Mouse (Mus musculus) spleen, adult 12 weeks (tissue): Measurements from ENCODE around the gene Kdm5a.

Experiments used
- DNase-seq: peaks from one replicate; pipeline ENCODE4 v3.0.0; 2022; ENCODE audit warnings: low spot score

Kdm5a gene

DNA sequence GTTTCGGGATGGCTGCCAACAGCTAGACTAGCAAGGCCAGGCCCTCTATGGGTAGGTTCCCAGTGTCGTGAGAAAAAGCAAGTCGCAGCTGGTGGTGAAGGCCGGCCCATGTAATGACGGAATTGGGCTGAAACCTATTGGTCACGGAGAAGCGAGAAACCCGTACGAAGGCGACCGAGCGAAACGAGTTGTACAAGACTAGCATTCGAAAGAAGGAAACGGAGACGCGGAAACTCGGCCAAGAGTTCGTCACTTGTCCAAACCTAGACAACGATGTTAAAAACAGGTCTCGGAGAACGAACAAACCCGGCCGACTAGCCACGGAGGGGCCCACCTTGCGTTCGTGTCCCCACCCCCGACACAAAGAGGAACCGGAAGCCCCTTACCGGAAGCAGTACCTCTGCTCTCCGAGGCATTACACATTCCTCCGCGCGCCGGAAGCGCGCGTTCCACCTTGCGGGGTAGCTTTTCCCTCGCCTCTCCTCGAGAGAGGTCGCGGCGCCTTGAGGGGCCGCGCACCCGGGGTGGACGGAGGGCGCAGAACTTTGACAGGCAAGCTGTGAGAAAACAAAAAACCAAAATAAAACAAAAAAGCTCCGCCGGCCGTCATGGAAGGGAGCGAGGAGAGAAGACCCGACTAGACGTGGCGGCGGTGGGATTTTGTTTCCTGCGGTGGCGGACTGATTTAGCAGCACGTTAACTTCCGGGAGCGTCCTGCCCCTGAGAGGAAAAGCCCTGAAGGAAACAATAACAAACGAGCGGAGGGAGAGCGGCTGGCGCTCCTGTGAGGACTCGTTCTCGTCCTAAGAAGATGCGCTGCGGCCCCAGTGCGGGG is at the start of gene Kdm5a, which contains the start of gene Ccdc77:
Gene Kdm5a, plus strand, starts transcription at position 437 of the 835 bp plus-strand sequence.
Gene Ccdc77, minus strand, starts transcription at position 687 of the 835 bp plus-strand sequence.
- peak; percentile 84 for DNase-seq

GRCm38 (mm10) chr6:120318303-120318940 is 45.5 kb upstream of the Kdm5a start:
- no peak for DNase-seq

DNA sequence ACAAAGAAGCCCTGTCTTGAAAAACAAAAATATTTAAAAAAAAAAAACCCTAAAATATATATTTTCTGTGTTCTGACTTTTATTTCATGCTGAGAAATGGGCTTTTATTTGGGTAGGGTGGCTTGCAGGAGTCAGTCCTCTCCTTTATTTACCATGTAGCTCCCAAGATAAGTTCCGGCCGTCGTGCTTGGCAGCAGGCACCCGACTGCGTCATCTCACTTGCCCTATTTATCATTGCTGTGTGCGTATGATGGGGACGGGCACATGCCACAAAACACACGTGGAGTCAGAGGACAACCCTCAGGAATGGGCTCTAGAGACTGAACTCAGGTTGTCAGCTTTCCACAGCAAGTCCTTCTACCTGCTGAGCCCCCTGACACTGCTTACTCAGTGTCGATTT is 44.8 kb upstream of the Kdm5a start:
- DNase-seq = no peak

DNA sequence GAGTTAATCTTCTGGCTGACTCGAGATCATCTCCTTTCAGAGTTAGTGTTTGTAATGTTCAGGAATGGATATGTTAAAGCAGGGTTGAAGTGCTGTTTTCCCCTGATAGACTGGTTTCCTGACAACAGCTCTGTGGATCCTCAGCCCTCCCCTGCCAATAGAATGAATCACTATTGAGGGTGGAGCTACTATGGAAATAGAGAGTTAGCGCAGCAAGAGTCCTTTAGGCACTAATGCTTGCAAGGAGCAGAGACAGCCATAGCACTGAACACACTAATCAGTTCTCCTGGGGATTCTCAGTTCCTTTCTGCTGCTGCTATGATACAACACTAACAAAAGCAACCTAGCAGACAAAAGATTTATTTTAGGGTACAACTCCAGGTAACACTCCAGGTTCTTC is 43.6 kb upstream of the Kdm5a start:
- no peak for DNase-seq

DNA sequence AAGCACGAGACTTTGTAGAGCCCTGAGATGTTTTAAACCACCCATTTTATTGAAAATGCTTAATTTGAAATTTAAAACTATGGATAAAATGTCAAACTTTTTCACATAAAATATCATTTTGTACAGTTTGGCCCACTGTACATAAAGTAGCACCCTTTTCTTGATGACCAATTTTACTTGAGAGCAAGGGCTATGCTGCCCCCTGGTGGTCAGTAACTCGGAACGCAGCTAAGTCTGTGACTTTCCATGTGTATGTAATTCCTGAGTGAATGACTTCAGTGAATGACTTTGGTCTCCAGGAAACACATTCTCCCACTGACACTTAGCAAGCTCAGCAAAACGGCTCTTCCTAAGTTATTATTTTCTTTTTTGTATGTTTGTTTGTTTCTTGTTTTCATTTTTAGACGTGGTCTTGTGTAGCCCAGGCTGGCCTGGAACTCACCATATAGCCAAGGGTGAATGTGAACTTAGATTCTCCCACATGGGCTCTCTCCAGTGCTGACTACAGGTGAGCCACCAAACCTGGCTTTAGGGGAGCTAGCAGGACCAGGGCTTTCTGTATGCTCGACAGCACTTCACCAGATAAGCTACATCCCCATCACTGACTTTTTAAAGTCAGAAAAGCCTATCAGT is 39.5 kb upstream of the Kdm5a start:
- DNase-seq = peak; percentile 30

- DNase-seq = no peak
Measured at GRCm38 (mm10) chr6:120332351-120332750, 31.6 kb upstream of the Kdm5a start.

DNA sequence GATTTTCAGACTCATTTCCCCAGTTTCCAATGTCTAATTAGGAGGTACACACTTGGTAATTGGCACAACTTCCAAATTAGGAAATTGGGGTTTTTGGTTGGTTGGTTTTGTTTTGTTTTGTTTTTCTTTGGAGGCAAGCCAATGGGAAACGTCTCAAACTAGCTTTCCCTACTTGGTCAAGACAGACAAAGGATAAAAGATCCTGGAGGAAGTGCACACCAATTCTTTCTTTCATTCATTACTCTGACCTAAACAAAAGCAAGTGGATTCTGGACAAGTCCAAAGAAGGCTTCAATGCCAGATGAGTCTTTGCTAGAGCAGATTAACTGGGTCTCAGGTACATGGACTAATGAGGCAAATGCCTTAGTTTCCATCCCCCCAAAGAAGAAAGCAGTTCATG is 19.9 kb upstream of the Kdm5a start:
- no peak for DNase-seq

DNA sequence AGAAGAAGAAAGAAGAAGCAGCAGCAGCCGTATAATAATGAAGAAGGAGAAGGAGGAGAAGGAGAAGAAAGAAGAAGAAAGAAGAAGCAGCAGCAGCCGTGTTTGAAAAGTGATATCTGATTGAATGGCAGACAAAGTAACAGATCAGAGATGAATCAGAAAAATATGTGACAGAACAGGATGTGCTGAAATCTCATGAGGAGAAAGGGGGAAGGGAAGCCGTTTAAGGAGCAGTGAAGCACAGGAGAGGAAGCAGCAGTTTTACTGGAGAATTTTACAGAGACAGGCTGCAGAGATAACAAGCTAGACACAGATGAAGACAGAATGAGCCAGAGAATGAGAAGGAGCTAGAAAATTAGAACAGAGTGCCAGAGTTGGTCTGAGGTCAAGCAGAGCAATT is 14.9 kb upstream of the Kdm5a start:
- DNase-seq = no peak

DNA sequence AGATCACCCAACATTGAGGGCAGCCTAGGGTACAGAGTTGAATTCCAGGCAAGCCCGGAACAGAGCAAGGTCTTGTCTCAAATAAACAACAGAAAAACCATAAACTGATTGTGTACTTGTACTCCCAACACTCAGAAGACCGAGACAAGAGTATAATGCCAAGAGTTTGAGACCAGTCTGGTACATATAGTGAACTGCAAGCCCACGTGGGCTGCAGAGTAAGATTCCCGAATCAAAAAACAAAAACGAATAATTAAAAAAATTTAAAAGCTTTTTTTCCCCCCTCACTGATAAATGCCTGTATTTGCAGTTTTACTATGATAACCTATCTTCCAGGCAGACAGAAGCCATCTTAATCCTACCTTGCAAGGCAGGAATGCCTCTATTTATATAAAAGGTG is 7.4 kb upstream of the Kdm5a start:
- no peak for DNase-seq

DNA sequence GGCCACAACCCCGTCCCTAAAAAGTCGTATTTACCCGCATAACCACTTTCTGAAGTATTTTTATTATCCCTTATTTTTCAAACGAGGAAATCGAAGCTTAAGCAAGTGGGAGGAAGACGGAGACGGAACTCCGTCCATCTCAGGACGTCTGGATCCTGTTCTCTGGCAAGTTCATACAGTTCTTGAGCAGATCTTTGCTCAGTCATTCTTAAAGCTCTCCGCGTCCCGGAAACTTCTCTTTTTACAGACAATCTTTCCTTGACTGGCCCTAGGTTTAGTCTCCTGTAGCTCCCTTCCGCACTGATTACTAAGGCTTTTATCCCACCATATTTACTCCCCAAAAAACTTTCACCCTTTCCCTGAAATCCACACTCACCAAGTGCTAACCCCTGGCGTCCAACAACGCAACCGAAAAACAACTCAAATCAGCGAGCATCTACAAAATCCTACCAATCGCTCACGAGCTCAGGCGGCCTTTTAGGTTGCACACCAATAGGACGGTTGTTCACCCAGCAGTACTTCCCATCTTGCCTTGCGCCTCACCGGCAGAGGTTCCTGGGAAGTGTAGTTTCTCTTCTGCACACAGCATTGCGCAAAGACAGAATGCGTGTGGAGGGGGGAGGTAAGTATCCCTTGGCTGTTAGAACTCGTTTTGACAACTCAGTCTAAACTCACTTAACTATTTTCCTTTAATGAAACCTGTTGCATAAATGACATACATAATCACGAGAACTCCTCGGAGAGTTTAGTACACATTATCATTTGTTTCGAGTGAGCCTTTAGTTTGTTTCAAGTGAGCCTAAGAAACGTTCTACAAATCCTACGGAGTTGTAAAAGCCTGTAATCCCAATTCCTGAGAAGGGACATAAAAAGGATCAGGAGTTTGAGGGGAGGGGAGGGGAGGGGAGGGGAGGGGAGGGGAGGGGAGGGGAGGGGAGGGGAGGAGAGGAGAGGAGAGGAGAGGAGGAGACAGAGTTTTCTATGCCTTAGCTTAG is 6.7 kb upstream of the Kdm5a start:
- DNase-seq = peak; percentile 75

DNA sequence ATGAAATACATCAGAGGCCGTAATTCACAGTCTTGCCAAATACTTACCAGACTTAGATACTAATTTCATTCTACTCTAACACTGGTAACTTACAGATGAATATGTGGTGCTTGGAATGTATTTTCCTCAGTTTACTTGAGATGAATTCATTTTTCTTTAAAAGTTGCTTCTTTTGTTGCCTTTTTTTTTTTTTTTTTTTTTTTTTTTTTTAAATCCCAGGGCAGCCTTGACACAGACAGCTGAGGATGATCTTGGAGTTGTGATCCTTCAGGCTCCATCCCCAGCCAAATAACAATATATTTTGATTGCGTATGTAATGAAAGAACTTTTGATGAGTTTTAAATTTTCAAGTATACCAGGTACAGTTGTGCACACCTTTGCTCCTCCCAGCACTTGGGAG is 1.8 kb upstream of the Kdm5a start:
- DNase-seq = no peak

DNA sequence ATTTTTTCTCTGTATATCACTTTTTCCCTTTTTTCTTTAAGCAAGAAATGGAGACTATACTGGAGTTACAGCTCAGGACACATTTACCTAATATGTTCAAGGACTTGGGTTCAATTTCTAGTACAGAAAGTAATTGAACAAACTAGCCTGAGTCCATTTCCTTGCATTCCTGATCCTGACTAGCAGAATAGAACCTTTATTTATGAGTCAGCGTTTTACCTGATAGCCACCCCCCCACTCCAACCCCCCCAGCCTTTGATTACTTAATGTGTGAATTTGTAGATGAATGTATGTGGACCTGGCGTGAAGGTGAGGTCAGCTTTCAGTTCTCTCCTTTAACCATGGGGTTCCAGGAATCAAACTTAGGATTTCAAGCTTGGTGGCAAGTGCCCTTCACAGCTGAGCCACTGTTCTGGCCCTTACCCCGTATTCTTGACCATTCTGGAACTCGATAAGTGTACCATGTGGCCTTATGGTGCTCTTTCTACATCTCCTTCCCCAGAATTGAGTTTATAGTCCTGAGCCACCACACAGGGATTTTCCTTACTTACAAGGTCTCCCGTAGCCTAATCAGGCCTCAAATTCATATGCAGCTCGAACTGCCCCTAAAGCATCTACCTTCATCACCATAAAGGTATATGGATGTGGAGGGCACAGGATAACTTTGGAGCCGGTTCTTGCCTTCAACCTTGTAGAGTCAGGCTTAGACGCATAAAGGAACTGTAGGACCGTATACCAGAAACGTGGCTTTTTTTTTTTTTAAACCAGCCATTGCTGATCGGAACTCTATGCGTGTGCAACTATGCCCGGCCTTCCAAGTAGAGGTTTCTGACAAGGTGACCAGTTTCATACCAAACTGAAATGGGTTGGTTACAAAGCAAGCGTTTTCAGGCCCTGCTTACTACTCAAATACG is 893 bp upstream of the Kdm5a start:
- no peak for DNase-seq

DNA sequence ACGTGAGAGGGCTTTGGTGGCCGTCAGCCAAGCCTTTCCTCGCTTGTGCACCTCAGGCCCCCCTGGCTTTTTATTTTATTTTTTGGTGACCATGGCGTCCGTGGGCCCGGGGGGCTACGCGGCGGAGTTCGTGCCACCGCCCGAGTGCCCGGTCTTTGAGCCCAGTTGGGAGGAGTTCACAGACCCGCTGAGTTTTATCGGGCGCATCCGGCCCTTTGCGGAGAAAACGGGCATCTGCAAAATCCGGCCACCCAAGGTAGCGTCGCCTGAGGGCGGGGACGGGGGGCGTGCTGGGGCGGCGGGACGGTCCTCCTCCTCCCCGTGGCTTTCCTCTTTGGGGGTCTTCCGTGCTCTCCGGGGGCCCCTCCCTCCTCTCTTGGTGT is 590 bp downstream of the Kdm5a start:
- DNase-seq = peak; percentile 50

GRCm38 (mm10) chr6:120365051-120365450 is 1.1 kb downstream of the Kdm5a start:
- DNase-seq = peak; percentile 8

- DNase-seq = no peak
Measured at GRCm38 (mm10) chr6:120376736-120377135, 12.8 kb downstream of the Kdm5a start.

- no peak for DNase-seq
Measured at GRCm38 (mm10) chr6:120390054-120390453, 26.1 kb downstream of the Kdm5a start.

GRCm38 (mm10) chr6:120392811-120393210 is 28.9 kb downstream of the Kdm5a start:
- DNase-seq = no peak

GRCm38 (mm10) chr6:120395622-120396345 is 31.9 kb downstream of the Kdm5a start:
- DNase-seq = no peak

GRCm38 (mm10) chr6:120403936-120404335 is 40.0 kb downstream of the Kdm5a start:
- DNase-seq = no peak

DNA sequence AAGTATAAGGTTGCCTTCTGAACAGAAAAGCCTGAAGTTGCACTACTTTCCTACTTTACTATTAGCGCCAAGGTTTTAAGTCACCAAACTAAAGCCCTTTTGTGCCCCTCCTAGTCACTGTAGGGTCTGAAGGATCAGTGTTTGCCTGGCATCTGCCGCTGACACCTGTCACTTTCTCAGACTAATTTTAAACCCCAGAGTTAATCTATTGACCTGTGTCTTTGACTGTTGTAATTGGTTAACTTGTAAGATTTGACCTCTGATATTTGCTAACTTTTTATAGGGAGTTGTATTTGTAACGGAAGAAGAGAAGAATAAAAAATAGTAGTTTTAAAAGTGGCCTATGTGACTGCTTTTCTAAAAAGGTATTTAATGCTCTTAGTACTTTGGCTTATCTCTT is 74.2 kb downstream of the Kdm5a start:
- DNase-seq = no peak
